In the genomic region with DNA sequence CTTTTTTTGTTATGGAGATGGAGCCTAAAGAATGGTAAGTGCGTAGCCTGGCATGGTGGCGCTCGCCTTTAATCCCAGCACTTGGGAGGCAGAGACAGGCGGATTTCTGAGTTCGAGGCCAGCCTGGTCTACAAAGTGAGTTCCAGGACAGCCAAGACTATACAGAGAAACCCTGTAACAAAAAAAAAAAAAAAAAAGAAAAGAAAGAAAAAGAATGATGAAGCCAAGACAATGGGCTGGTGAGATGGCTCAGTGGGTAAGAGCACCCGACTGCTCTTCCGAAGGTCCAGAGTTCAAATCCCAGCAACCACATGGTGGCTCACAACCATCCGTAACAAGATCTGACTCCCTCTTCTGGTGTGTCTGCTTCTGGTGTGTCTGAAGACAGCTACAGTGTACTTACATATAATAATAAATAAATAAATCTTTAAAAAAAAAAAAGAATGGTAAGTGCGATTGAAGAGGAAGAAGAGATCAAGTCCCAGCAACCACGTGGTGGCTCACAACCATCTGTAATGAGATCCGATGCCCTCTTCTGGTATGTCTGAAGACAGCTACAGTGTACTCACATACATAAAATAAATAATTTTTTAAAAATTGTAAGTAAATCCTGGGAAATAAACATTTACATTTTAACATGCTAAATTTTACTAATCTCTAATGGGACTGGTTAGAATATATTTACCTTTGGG, we compare ENCODE assay signal across 2 mouse cellular contexts. TPM values are rescaled to one million over a fixed set of nuclear protein-coding genes. Genes with fewer than 3 reads are reported as not detected.
"Had no signal": no experiment of that assay in that cellular context is flagged by ENCODE, and none has a peak within 500 bp of the region (broad histone marks: within the 10 kb centered on the region; RNA-seq: fewer than 3 reads in every experiment).

No protein-coding gene starts in this region.

RNA-seq across cellular contexts. Expression of a gene that starts 22.1 kb away (rescaled TPM):
- total RNA-seq: monocyte, adult 5-6 weeks; neutrophil, adult 5-6 weeks had no signal
